Mouse (Mus musculus) G1E (cell line): ENCODE data around the gene Bpifa1.

Source experiments
- CTCF ChIP-seq: IDR thresholded peaks from 2 replicates; pipeline ENCODE4 v1.5.1; 2012; ENCODE audit warnings: low read depth, low read length, inconsistent platforms, mixed read lengths
- GATA2 ChIP-seq: IDR thresholded peaks from 2 replicates; pipeline ENCODE4 v1.6.1; 2012; ENCODE audit warnings: low read depth, low read length, inconsistent platforms, borderline replicate concordance

DNA sequence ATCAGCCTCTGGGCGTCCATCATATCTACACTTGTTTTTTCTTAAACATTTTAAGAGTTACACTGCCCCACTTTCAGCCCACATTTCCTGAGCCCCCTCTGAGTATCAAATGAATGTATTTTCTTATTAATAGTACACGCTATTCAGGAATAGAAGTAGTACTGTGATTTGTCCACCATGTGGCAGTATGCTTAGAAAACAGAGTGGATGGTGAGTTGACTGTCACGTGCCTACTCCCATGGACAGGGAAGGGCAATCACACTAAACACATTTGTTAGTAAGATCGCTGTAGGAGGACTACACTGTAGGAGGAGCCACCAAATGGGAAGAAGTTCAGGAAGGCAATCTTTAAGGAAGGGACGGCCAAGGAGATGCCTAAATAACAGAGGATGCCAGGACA is 44.8 kb downstream of the Bpifa1 start:
- no peak for TF ChIP-seq CTCF
- TF ChIP-seq GATA2: no peak
